Mouse (Mus musculus) neural tube, embryonic 10.5 days (tissue): ENCODE data around the gene Fmo1.

ENCODE experiments used
- DNase-seq: peaks from one replicate; pipeline ENCODE4 v3.0.0-alpha.2; 2017; ENCODE audit warnings: low spot score; ENCODE audit errors: extremely low spot score

Gene Fmo1

GRCm38 (mm10) chr1:162866280-162866681 lies at the start of gene Fmo1:
Fmo1 (minus strand) TSS chr1:162866610.
- DNase-seq = no peak

DNA sequence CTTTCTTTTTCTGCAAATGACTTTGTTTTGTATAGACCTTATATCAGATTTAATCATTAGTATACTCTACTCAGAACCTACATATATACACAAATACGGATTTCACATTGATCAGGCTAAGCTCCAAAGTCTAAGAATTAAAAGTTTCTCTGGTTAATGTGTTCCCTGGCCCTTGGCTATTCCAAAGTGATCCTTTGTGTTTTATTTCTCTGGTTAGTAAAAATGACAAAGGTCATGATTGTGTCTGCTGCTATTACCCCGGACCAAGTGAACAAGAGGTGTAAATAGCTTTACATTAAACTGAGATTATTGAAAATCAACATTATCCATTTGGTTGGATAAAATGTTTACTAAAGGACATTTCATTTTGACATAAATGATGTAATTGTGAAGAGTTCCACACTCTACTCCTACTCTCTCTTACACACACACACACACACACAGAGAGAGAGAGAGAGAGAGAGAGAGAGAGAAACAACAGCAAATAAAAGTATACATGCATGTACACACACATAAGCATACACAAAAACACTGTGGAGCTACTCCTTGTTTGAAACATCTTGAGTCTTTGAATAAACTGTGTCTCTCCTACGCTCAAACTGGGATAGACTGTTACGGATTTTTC lies 48.6 kb upstream of the Fmo1 start:
- no peak for DNase-seq

DNA sequence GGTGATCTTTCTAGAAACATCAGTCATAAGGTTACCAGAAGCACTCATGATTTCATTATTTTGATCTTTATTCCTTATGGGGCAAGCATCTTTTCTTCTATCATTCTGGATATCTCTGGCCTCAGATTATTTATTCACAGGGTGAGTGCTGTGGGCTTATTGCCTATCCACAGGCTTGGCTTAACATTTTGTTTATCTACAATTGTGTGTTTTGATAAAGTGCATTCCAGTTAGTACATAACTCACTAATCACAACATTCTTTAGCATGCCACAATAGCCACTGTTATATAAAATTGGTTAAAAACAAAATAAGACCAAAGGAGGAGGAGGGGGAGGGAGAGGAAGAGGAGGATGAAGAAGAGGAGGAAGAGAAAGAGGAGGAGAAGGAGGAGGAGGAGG lies 45.7 kb upstream of the Fmo1 start:
- no peak for DNase-seq

DNA sequence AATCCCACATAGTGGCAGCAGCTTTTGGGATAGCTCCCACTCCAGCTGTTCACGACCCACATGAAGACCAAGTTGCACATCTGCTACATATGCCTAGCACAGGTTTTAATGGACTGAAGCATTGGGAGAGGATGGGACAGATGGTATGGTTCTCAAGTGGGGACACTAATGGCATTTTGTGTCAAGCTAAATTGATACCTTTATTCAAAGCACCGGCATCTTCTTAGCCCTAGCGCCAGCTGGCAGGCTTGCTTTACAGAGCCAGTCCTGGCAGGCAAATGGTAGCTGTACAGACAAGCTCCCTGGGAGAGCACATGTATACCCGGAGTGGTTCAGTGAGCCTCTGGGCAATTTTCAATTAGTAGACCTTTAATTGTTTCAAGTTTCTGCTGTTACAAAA lies 35.5 kb upstream of the Fmo1 start:
- DNase-seq = no peak

GRCm38 (mm10) chr1:162897838-162898811 lies 31.7 kb upstream of the Fmo1 start, which contains the start of gene Fmo2:
Fmo2 (minus strand) TSS chr1:162898726.
- DNase-seq = no peak

DNA sequence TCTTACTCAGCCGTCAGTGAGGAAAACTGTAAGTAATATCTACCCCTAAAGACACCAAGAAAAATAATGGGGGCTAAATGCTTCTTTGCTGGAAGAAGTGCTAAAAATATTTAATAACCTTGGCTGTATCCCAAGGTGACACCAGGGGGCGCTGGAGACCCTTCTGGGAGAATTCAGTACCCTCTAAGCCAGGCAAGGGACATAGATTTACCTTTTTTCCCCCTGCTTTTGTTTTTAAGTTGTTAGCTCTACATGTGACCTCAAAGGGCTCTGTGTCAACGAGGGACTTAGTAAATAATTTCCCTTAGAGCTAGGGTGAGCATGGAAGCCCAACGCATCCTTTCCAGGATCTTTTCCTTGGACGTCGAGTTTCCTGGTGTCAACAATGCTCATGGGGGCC lies 29.5 kb upstream of the Fmo1 start:
- peak; percentile 78 for DNase-seq

DNA sequence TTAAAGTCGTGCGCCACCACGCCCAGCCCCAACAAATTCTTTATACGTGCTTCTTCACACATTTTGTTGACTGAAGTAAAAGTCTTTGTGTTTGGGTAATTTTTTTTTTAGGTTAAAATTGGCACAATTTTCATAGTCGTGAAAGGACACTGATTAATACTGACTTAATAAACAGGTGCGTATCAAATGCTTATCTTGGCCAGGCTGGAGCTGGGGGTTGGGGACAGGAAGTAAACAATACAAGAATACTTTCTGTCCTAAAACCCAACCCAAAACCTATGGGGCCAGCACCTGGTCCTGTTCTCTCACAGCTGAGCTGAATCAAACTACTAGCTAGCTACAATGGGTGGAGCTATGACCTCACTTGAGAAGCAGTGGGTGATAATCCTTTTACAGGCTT lies 26.6 kb upstream of the Fmo1 start:
- DNase-seq = no peak

DNA sequence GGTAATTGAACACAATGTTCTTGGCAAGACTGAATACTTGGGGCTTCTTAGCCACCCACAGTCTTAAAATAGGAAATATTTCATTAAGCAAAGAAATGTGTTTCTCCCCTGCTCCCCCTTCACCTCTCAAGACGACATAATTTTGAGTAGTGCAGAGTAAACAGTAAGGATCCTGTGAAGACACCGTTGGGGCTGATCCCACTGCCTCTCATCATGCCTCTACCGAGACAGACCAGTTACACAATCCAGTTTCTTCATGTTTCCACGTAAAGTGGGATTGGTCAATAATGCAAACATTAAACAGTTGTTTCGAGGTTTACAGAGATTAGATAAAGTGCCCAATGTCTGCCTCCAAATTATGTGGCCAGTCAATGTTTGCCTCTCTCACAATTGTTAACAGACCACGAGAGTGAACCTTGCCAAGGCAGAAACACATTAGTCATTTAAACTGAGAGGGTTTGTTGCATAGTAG lies 25.6 kb upstream of the Fmo1 start:
- no peak for DNase-seq

DNA sequence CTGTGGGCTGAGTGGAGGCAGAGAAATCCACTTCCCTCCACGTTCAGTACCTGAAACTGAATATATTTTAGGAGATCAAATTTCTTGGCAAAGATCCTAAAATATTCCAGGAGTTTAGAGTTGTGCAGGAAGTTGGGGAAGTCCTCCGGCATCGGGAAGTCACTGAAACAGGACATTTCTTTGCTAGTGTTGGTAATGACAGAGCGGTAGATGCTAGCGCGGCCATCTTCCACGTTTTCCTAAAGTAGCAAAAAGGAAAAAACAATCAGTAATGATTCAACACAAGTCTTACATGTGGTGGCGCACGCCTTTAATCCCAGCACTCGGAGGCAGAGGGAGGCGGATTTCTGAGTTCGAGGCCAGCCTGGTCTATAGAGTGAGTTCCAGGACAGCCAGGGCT lies 22.2 kb upstream of the Fmo1 start:
- no peak for DNase-seq

DNA sequence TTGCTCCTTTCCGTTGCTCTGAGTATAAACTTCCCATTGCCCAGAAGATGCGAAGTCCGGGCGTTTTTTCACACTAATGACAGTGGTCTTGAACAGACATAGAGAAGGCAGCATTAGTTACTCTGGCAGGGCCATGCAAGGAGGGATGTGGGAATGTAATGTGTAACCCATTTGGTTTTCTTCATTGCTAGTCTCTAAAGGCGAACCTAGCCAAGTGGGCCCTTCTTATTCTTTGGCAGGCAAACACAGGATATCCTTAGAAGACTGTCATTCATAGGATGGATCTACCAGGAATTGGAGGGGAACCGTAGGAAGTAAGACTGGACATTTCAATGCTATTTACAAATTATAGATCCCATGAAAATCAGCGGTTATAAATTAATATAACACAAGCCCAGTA lies 21.2 kb upstream of the Fmo1 start:
- DNase-seq = no peak

GRCm38 (mm10) chr1:162886138-162886816 lies 19.9 kb upstream of the Fmo1 start:
- no peak for DNase-seq

DNA sequence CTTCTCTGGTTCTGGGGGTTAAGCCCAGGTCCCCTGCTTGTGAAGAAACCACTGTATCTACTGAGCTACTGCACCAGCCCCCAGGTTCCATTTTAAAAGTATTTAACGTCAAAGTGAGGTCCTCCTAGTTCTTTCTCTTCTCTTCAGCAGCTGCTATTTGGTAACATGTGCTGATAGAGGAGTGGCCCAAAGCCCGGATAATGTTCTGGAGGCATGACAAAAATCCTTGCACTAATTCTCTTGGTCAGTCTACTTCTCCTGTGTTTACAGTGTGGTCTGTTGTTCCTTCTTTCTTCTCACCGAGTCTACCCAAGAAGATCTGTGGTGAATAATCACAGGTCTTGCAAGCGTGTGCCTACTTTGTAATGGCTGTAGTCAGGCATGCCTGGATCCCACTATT lies 16.3 kb upstream of the Fmo1 start:
- DNase-seq = no peak

DNA sequence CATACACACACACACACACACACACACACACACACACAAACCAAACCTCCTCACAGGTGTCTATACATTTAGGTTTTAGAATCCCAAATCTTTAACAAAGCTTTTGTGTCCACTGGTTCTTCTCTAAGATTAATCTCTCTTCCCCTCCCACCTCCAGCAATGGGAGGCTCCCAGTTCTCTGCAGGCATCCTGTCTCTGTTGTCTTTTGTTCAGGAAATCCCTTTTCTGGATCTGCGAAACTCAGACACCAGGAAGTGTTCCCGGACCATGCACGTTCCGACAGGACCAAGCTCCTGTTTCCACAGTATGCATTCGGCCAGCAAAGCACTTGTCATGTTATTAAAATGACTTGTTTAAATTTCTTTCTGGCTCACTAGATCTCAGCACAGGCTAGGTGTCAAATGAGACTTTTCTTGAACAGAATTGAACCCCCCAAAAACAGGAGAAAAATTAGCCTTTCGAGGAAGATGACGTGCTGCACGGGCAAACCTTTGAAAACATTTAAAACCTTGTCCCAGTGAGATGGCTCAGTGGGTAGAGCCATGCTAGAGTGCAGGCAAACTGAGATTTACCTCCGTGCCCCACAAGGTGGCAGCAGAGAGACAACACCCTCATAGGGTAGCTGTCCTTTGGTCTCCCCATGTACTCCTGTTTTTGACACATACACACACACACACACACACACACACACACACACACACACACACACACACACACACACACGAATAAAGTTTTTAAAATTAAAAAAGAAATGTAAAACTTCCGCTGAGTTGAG lies 13.4 kb upstream of the Fmo1 start:
- DNase-seq = peak; percentile 44

GRCm38 (mm10) chr1:162875091-162875490 lies 8.7 kb upstream of the Fmo1 start:
- DNase-seq = no peak

GRCm38 (mm10) chr1:162871701-162872311 lies 5.4 kb upstream of the Fmo1 start:
- DNase-seq = peak; percentile 28

- no peak for DNase-seq
Measured at GRCm38 (mm10) chr1:162870978-162871377, 4.6 kb upstream of the Fmo1 start.

GRCm38 (mm10) chr1:162867396-162867795 lies 986 bp upstream of the Fmo1 start:
- DNase-seq = no peak

- DNase-seq = no peak
Measured at GRCm38 (mm10) chr1:162865493-162865830, 948 bp downstream of the Fmo1 start.

GRCm38 (mm10) chr1:162864816-162865492 lies 1.5 kb downstream of the Fmo1 start:
- DNase-seq = no peak

GRCm38 (mm10) chr1:162864279-162864678 lies 2.1 kb downstream of the Fmo1 start:
- no peak for DNase-seq
